Mouse (Mus musculus) megakaryocyte progenitor cell, adult 5-6 weeks (primary cell): Measurements from ENCODE around the gene Itga8. TPM values are rescaled to one million over a fixed set of nuclear protein-coding genes. Genes with fewer than 3 reads are reported as not detected.
A peak's percentile ranks its signal among the peaks of the same experiment; 100 is the strongest.

Source experiments
- ATAC-seq: replicated peaks from 2 replicates; pipeline ENCODE4 v1.8.0; 2016; ENCODE audit warnings: mild to moderate bottlenecking, moderate TSS enrichment, inconsistent platforms; ENCODE audit not compliant: poor library complexity
- total RNA-seq, 2 experiments: library from RNA; stranded (forward) in 1 of 2; stranded (reverse) in 1 of 2; fragments of 157-497, 149-512 nt in 1 of 2; fragments of 200-1000 nt in 1 of 2; gene quantifications; 2 replicates each; pipeline versions ENCODE4 v1.2.3 to v1.2.4; 2015 to 2017

The Itga8 gene
- total RNA-seq (2015) = 0.12 and 0.17 TPM in 2 replicates
- 0.34 and 1.2 TPM in 2 replicates for total RNA-seq (2017)

DNA sequence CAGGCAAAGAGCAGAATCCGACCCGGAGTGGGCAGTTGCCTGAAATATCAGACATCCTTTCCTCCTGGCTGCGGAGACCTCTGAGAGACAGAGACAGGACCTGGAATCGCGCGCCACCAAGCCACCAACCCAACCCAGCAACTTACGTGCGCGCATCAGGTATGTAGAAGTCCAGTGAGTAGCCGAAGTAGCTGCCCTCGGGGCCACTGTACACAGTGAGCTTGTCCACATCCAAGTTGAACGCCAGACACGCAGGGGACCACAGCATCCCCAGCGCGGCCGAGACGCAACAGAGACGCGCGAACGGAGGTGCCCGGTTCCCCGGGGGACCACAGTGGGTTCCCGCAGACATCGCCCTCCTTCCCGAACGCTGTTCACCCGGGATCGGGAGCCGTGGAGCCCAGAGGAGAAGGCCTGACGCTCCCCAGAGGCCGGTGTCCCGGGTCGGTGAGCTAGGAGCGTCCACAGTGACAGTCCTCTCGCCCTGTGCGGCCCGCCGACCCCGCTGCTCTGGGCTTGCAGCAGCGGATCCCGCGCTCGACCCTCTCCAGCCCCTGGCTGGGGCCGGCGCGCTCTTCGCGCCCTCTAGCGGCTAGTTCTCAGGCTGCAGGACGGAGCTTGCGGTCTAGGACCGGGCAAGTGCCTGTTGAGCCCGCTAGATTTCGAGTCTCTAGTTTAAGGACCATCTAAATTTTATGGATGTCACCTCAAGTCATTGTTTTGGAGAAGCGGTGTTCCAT, at the start of gene Itga8:
Gene Itga8 (minus strand): TSS at position 492 of the 740 bp plus-strand sequence.
- peak; percentile 95 for ATAC-seq

DNA sequence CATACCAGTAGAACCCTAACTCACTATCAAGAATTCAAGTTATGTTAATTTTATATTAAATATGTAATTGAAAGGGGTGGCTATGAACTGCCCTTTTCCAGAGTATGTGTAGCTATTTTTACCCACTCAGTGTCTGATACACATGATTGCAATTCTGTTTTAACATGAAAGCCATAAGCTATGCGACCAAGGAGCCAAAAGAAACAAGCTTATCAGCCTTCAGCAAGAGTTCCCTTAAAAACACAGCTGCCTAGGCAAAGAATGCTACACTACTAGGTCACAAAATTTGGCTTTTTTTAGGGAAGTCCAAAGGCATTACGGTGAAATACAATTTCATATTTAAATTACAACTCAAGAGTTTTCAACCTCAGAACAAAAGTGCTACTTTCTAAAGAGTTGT, 47.2 kb upstream of the Itga8 start:
- no peak for ATAC-seq

DNA sequence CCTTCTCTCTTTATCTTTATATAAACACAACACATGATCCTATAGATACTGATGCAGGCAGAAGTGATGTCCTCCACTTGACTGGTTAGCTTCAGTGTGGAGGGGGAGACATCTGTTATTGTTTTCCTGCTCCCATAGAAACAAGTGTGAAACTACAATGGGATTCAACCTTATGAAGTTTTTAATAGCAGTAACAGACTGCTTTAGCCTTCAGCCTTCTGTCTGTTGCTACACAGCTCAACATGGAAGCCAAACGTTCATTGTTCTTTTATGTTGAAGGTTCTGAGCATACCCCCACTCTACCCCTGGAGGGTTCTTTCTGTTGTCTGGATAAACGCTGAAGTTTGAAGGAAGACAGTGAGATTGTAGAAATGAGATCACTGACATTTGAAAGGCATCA, 30.2 kb upstream of the Itga8 start:
- no peak for ATAC-seq

DNA sequence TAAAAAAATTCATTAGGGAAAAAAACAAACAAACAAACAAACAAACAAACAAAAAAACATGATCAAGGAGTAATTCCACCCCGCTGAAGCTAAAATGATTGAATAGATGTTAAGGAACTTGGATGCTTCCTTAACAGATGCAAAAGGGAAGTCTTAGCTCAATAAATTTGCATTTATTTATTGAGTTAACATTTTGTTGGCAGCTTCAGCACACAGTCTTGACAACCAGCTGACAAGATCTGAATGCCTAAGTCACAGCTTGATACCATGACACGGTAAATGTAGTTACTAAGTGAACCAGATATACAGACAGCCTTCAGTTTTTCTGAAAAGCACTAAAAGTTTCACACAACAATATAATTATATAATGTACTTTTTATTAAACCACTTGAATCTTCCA, 27.9 kb upstream of the Itga8 start:
- ATAC-seq = no peak

DNA sequence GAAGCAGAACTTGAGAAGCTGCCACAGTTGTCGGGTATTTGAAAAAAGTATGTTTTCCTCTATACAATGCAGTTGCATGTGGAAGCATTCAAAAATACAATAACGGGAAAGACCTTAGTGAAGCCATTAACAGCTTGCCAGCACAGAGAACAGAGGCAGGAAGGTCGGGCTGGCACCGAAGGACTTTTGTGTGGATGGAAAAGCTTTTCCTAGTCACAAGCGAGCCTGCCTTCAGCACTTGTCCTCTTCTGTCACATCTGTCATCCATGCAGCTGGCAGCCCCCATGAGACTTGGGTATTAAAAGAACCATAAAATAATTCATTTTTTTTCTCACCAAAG, 27.3 kb upstream of the Itga8 start:
- no peak for ATAC-seq

DNA sequence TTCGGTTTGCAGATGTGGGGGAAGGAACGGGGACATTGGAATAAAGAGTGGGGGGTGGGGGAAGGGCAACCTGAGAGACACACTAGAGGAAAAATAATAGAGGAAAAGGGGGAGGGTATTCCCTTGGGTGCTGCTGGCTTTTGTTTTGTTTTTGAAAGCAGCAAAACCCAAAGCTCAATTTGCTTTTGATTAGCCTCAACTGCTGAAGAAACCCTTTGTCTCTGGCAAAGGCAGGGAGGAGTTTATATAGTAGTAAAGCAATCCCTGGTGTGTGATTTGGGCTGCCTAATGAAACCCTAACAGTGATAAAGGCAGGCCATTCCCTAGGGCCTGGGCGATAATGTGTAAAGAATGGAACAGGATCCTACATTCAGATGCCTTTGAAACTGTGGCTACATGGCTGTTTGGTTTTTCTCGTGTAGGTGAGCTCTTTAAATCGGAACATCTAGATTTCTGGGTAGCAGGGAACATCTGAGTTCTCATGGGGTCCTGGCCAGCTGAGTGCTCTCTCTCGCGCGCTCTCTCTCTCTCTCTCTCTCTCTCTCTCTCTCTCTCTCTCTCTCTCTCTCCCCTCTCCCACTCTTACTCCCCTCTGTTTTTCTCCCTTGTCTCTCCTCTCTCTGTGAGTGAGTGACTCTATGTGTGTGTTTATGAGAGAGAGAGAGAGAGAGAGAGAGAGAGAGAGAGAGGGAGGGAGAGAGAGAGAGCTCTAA, 26.8 kb upstream of the Itga8 start:
- ATAC-seq = no peak

DNA sequence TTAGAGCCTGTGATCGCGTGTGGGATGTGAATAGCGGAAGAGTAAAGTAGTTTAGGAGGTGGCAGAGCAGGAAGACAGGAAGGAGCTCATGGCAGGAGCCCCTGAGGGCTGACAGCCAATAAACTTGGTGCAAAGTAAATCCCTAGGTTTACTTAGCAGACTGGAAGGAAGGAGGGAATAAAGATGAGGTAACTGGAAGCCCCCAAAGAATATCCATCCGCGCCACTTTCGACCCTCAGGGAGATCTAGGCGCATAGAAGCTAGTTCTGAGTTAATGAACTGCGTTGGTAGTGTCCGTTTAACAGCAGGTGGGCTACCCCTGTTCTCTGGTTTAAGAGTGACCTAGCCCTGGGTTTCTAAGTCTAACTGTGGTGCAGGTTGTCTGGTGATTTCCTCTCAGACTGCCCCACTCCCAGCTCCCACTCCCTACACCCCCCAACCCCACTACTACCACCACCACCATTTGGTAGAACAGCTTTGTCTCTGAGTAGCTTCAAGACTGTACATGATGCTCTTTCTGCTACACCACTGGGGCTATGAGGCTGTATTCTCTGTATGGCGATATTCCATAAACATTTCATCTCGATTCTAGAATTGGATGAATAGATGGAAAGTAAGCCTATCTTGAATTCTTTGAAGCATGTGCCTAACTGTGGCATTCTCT, 26.1 kb upstream of the Itga8 start:
- ATAC-seq = no peak

DNA sequence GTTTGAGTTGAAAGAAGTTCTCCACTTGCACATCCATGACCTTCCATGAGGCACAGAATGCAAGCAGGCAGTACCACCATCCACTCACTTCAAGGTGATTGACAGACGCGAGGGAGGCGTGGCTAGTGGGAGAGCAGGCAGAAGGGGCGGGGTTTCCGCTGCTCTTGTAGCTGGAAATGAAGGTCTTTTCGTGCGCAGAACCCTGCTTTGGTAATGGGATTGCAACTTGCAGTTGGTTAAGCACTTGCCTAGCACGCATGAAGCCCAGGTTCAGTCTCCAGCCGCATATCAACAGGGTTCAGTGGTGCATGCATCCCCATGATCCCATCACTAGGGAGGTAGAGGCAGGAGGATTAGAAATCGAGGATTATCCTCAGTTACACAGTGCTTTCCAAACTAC, 25.5 kb upstream of the Itga8 start:
- peak; percentile 95 for ATAC-seq

DNA sequence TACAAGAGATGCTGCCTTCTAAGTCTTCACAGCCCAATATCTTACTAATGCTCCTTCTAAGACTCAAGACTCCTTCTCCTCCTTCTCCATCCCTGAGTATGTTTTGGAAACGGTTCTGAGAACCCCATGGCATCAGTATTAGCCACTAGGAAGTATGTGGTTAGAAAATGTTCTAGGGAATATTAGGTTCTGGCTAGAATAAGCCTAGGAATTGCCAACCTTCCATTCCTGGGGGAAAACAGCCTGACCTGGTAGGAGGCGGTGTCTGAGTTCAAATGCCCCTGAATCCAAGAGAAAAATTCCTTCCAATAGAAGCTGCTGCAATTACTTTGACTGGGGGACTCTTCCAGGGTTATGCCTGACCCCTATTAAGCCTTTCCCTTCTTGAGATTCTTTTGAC, 24.1 kb upstream of the Itga8 start:
- no peak for ATAC-seq

DNA sequence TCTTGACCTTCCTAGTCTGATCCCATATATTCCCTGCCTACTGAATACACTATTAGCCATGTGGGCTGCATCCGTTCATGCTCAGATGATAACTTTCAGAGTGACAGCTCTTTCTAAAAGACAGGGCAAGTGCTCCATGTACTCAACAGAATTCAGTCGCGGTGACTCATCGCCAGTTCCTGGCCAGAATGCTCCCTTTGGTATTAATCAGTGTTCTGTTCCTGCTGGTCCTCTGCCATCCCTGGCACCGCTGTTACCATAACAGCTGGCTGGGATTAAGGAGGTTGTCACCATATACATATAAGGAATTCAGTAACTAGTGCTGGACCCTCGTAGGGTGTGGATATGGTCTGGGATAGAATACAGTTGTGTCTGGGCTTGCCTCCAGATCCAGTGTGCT, 23.7 kb upstream of the Itga8 start:
- ATAC-seq = no peak

DNA sequence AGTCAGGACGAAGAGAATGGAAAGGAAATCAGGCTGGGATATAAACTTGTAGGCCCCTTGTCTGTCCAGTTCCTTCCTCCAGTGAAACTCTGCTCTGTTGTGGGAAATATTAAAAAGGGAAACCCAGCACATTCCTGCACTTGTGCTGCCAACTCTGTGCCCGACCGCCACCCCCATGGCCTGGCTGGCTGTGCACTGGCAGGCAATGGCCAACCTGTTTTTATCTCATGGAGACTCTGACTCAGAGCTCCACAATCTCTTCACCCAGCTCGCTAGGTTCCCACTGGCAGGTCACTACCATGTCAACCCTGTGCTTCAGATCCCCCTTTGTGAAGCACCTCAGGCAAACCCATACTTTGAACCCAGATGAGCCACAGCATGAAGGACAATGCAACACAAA, 19.2 kb upstream of the Itga8 start:
- no peak for ATAC-seq

DNA sequence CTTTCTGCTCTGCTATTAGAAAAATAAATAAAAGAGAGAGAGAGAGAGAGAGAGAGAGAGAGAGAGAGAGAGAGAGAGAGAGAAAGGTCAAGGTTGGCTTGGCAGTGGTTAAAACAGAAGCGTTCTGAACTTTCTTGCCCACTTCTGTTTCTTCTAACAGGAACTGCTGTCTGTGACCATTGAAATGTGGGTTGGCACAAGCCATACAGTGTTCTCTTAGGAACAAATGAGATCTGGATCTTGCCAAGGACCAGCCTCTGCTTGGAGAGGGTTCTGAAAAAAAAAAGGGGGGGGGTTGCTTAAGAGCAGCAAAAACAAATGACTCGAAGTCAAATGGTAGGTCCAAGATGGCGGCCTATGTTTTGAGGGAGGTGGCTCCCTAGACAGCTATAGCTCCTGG, 17.0 kb upstream of the Itga8 start:
- no peak for ATAC-seq

DNA sequence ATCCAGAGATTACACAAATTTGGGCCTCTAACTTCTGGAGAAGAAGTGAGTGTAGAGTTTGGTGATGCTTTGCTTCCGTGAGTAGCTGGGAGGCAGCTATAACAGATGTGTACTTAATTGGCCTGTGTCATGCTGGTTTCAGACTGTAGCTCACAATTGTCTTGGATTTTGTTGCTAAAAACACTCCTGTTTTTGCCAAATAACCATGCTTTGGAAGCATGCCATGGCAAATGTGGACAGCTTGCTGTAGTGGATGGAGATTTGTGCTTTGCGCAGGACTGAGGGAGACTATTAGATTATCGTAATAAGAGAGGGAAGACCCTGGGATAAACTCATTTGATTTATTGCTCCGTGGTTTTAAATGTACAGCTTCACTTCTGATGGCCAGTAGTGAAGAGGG, 16.3 kb upstream of the Itga8 start:
- no peak for ATAC-seq

DNA sequence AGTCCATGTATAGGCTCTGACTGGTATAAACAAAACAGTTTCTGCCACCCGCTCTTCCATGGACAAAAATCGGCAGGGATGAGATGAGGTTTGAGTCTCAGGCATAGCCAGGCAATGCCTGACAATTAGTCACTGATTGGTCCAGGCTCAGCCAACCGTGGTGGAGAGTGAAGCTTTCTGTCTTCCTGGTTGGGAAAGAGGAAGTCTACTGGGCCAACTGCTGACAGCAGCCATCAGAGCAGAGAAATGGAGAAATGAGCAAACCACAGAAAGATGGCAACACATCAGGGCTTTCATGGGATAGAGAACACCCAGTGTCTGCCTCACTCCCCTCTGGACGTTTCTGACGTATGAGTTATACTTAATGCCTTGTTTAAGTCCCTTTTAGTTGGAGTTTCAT, 15.6 kb upstream of the Itga8 start:
- peak; percentile 99 for ATAC-seq

DNA sequence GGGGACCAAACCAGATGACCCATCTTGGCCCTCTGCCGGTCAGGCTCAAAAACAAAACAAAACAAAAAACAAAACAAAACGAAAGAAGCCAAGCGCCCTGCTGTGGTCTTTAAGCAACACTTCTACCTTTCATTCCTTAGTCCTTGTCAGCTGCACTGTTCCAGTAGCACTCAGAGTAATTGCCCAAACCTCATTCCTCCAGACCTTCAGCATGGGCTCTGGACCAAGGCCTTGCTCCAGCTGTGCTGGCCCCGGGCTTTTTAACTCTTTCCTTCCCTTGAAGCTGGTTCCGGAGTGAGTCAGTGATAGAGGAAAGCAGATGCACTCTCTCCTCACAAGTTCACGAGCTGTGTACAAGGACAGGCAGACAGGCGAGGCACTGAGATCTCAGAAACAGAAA, 14.6 kb upstream of the Itga8 start:
- ATAC-seq = no peak

DNA sequence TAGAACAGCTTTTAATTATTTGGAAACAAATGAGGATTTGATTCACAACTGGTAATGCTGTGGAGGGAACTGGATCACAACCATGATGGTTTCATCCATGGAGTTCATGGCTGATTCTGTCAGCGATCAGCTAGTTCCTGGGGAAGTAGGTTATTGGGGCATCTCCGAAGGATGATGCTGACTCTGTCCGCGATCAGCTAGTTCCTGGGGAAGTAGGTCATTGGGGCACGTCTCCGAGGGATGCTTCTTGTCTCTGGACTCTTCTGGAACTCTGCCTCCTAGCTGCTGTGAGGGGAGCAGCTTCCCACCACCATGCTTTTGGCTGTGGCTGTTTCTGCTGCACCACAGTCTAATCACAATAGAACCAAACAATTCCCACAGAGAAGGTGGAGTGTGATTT, 12.3 kb upstream of the Itga8 start:
- ATAC-seq = 0 out of 2 replicates have a peak, but pooled peaks have one; percentile 20

DNA sequence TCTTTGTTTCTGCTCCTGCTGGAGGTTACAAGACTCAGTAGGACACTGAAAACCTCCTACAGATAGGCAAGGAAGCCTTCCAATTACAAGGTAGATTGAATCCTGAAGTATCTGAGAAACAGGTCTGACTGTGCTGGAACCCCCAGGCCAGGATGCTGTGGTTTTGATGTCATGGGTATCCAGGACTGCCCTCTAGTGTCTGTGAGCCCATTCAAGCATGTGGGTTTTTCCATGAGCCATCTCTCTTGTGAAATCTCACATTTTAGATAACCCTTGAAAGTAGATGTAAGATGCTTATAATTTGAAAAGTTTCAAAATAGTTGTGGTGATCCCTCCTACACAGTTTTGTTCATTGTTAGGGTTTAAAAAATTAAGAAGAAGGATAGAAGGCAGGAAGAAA, 6.7 kb upstream of the Itga8 start:
- peak; percentile 68 for ATAC-seq

DNA sequence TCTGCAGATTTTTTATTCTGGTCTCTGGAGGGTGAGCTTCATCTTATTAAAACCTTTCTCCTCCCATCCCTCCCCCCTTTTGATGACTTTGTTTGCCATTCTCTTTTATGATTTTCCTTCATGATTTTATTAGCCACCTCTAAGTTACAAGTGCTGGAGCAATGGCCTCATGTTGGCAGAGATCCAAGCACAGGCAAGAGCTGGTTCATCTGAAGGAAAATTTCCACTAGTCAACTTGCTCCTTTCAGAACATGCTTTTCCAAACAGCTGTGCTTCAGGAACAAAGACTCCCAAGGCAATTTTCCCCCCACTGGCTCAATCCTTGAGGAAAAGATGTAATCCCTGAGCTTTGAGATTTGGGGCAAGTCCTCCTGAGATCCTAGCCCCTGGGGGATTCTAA, 5.6 kb upstream of the Itga8 start:
- no peak for ATAC-seq

DNA sequence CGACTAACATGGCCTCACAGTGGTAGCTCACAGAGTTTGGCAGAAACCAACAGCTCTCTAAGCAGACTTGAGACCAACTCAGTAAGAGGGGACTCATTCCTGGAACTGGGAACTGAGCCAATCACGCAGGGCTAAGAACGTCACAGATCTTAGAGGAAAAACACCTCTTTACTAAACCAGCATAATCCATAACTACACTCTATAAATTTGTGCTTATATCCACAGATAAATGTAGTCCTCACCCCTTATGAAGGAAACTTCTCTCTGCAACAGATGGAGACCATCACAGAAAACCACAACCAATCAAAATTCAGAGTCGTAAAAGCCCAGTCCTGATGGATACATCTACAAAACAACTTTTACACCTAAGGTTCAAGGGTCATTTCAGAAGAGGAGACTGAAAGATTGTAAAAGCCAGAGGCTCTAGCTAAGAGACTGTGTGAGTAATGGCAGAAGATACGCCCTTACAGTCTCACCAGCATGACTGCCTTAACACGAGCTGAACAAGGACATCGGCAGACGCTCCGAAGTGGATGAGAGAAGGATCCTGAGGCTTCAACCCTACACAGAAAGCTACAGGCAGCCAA, 3.4 kb upstream of the Itga8 start:
- no peak for ATAC-seq

DNA sequence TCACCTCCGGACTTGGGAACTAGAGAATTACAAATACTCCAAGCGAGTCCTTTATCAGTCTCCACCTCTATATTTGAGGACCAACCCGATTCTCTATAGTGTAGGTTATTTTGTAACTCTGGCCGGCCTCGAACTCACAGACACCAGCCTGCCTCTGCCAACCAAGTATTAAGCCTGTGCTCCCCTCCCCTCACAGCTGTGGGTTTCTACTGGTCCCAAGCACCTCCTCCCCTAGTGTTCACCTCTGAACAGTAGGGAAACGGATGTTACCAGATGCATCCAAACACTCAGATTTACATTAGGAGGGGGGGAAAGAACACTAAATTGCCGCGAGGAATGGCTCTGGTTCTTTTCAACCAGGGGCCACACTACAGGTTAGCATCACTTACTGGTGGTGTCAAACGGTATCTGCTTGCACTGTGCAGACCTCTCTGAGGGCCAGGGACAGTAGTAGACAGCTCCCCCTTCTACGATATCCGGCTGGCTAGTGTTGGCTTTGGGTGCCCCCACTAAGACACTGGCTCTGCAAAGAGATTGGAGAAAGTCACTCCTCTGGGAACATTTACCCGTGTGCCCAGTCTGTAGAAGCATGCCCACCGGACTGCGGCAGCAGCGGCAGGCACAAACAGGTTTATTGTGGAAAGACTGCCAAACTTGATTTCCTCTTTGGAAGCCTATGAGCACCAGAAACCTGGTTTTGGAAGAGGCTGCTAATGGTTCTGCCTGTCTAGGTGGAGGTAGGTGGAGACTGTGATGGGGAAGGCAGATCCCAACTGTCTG, 1.1 kb downstream of the Itga8 start:
- no peak for ATAC-seq

DNA sequence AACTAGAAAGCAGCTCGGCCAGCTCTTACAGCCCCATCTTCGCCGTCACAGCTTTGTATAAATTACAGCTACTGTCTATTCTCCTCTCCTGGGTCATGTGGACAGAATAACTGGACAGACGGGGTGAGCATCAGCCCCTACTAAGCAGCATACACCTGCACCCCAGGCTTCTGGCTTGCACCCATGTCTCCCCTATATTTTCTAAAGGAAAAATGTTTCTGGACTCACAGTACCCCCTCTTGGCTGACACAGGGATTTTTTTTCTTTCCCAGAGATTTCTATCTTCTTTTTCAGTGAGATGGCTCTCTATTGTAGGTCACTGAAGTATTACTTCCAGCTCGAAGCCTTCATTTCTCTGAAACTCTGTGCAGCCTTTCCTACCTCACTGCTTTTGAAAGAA, 4.4 kb downstream of the Itga8 start:
- ATAC-seq = no peak
